Mouse (Mus musculus) embryo, embryonic 11.5 days (tissue): ENCODE data around the gene Pla2g4c.
A peak's percentile ranks its signal among the peaks of the same experiment; 100 is the strongest.
"Not testable (repeated sequence)": the region's sequence is repeated elsewhere in the genome, so short reads cannot be mapped to it uniquely, and the experiment has no call there.

ENCODE experiments used
- DNase-seq: peaks from one replicate; pipeline ENCODE4 v3.0.0-alpha.2; 2012; ENCODE audit warnings: low read depth, low spot score

Pla2g4c gene

DNA sequence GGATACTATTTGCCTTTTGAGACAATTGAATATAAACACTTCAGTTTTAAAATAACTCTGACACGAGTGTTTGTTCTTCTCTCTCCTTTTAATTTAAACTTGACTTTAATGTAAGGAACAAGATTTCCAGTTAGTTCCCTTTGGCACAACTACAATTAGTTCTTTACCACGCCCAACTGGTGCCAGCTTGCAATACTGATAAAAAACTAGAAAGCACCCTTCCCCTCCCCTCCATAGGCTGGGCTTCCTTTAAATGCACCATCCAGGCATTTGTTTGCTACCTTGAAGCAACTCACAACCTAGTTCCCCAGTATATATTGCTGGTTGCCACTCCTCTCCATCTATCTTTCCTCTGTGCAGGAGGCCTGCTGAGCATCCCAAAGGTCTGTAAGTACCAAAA lies at the start of gene Pla2g4c:
TSS of gene Pla2g4c (plus strand) at position 340 of the 400 bp plus-strand sequence.
- DNase-seq, result no peak

DNA sequence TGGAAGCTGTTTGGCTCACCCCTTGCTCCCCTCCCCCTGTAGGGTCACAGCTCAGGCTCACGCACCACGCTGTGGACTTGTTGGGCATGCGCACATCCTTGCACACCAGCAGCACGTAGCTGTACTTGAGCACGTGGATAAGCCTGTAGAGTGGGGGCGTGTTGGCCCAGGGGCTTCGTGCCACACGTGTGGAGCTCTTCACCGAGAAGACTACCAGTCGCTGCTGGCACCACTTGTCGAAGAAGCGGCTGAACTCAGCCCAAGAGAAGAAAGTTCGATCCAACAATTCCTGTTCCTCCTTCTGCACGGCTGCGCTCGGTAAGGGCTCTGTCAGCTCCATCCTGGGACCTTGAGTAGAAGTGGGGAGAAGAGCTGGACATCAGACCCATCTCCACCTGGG lies 47.4 kb upstream of the Pla2g4c start, which contains the start of gene Lig1:
TSS of gene Lig1 (plus strand) at position 203 of the 400 bp plus-strand sequence.
- DNase-seq, result no peak

- no peak for DNase-seq
These were observed 46.6 kb upstream of the Pla2g4c start for GRCm38 (mm10) chr7:13277833-13278232.

GRCm38 (mm10) chr7:13278308-13278891 lies 46.1 kb upstream of the Pla2g4c start, which contains the start of gene Zswim9:
Gene Zswim9, minus strand, starts transcription at chr7:13278721.
- peak; percentile 88 for DNase-seq

- DNase-seq, result not testable (repeated sequence)
These were observed 45.5 kb upstream of the Pla2g4c start for GRCm38 (mm10) chr7:13278957-13279356.

DNA sequence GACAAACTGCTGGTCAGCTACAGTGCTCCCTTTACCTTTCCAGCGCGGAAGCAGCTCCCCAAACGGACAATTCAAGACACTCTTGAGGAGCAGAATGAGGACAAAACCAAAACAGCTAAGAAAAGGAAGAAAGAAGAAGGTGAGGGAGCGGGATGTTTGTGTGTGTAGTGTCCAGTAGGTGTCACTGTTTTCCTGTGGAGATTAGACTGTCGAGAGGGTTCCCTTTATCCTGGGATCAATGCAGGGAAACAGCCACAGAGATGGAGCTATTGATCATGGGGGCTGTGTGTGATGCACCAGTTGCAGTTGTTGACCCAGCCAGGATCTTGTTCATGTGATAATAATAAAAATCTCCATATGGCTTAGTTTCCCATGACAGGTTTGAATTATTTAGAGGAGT lies 35.8 kb upstream of the Pla2g4c start:
- peak; percentile 13 for DNase-seq

DNA sequence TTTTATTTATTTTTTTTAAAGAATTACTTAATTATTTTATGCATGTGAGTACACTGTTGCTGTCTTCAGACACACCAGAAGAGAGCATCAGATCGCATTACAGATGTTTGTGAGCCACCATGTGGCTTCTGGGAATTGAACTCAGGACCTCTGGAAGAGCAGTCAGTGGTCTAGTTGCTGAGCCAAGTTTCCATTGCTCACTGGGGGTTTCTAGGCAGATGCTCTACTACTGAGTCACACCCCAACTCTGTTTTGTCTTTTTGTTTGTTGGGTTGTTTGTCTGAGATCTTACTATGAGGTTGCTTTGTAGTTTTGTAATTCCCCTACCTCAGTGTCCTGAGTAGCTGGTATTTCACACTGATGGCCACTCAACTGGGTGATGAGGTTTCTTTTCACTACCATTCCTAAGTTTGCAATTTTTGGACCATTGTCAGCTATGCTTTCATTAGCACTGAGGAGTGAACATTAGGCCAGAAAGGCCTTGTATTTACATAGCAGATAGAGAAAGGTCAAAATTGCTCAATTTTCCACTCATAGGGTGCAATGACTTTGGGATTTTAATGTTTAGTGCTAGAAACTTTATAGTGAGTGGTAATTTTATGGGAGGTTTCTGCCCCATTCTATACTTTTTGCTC lies 34.3 kb upstream of the Pla2g4c start:
- no peak for DNase-seq

DNA sequence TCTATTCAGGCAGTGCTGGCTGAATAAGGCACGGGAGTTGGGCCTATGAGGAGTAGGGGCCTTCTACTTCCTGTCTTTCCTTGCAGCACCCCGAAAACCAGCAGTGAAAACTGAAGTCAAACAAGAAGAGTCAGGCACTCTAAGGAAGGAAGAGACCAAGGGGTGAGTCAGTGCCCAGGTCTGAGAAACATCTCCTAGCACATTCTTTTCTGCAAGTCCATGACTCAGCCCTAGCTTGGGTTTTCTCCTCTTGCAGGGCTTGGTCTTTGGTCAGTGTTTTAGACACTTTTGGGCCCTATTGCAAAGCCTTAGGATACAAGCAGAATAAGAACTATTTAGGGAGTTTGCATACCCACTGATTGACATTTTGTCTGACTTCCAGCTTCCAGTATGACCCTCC lies 33.1 kb upstream of the Pla2g4c start:
- DNase-seq, result no peak

GRCm38 (mm10) chr7:13293878-13294855 lies 30.3 kb upstream of the Pla2g4c start:
- no peak for DNase-seq

DNA sequence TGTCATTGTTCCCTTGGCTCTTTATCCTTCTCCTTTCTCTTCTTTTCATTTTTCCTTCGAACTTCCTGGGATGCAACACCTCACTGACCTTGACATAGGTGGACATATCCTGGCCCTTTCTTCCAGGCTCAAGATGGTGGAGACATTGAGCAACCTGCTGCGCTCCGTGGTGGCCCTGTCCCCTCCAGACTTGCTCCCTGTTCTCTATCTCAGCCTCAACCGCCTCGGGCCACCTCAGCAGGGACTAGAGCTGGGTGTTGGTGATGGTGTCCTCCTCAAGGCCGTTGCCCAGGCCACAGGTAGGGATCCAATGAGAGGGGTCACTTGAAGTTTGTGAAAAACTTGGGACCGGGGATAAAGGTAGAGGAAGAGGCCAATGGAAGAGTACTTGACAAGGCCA lies 29.2 kb upstream of the Pla2g4c start:
- DNase-seq, result no peak

- no peak for DNase-seq
These were observed 26.8 kb upstream of the Pla2g4c start for GRCm38 (mm10) chr7:13297636-13298035.

GRCm38 (mm10) chr7:13298821-13299220 lies 25.6 kb upstream of the Pla2g4c start:
- no peak for DNase-seq

DNA sequence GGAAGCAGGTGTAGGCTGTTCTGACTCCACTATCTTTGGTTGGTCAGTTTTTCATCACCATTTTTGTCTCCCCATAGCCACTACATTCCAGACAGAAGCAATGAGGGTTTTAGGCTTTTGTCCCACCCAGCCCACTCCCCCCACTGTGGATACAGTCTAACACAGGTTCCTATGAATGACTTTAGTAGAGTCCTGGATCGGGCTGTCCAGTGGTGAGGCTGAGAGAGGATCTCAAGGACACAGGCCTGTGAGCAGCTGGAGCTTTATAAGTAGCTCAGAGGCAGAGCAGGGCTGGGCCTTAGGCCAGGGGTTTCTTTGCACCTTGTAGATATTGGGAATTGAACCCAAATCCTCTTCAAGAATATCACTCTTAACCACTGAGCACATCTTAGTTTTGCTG lies 22.8 kb upstream of the Pla2g4c start:
- no peak for DNase-seq

- no peak for DNase-seq
These were observed 21.7 kb upstream of the Pla2g4c start for GRCm38 (mm10) chr7:13302780-13303179.

DNA sequence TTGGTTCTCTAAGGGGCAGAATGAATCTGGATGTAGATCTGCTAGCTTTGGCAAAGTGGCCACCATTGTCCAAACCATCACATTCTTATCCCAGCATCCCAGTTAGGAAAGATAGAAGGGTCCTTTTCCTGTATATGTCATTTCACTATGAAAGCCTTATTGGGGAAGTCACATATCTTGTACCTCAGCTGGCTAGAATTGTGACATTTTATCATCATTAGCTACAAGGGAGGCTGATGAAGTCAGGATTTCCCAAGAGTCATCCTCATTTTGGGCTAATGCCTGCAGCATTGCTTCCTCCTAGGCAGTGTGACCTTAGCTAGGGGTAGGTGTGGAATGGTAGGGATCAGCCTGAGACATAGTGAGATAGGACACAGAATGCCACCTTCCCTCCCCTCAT lies 21.1 kb upstream of the Pla2g4c start:
- DNase-seq, result no peak

- DNase-seq, result no peak
These were observed 15.0 kb upstream of the Pla2g4c start for GRCm38 (mm10) chr7:13309407-13309806.

- no peak for DNase-seq
These were observed 13.8 kb upstream of the Pla2g4c start for GRCm38 (mm10) chr7:13310493-13311199.

DNA sequence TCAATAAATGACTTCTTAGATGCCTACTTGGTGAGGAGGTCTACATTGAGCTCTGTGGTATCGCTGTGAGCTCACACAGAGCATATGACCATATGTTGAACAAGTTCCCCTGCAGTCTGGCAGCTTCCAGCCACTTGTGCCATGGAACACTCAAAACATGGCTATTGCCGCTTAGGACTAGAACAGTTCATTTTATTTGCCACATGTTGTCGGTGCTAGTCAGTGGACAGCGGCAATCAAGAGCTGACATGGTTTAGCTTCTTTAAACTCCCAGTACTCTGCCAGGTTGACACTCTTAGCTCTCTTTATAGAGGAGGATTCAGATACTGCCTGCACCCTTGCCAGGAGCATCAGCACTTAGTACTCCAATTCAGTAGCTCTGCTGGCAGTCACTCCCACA lies 13.1 kb upstream of the Pla2g4c start:
- no peak for DNase-seq

DNA sequence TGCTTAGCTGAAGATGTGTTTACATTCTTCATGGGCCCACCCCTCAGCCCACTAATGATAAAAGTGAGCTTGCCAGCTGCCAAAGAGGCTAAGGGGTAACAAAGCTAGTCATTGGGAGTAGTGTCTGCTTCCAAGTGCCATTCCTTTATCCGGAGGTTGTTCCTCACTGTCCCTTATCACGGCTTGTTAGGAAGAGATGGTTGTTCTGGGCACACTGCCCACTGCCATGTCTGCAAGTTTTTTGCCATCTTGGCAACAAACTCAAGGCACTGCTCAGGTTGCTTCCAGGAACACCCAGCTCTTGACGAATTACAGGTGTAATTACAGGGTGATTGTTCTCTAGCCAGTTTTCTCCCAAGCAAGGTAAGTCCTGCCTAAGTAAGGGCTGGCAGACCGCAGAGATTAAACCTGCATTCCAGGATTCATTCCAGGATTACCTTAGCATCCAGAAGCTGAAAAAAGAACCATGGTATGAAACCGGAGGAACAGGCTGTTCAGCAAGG lies 10.3 kb upstream of the Pla2g4c start:
- DNase-seq, result no peak

DNA sequence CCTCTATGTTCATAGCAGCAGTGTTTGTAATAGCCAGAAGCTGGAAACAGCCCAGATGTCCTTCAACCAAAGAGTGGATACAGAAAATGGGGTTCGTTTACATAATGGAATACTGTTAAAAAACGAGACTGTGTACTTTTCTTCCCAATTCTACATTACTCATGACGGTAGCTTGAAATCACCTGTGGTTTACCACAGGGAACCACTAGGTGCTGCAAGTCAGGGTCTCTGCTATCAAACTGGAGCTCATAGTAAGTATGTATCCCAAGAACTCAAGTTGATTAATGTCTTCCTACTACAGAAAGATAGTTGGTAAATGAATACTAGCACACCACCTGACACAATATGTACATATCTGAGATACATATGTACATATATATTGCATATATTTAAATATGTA lies 3.0 kb upstream of the Pla2g4c start:
- DNase-seq, result no peak

GRCm38 (mm10) chr7:13330575-13330974 lies 6.1 kb downstream of the Pla2g4c start:
- no peak for DNase-seq
